Mouse (Mus musculus): ENCODE data around the gene Efna3. TPM values are rescaled to one million over a fixed set of nuclear protein-coding genes. Genes with fewer than 3 reads are reported as not detected.

Efna3 gene
- polyA plus RNA-seq, 1 experiment from 2014 or later, result 29.2 TPM

GRCm38 (mm10) chr3:89337062-89337720, 14.4 kb upstream of the Efna3 start:
- ATAC-seq (ENCODE audit: low FRiP score, low TSS enrichment), result peak; percentile 2; the same call in 1 of the 2 replicates
- H3K36me3 ChIP-seq (ENCODE audit: control insufficient read depth, insufficient read depth, low read length), result peaks cover 2% of the 10 kb centered on the region; the same call in 1 of the 2 replicates
- H3K27me3 ChIP-seq (ENCODE audit: control insufficient read depth, insufficient read depth, low read length), result no peaks in the 10 kb centered on the region
- under 1% methylated on average over 20 of the region's 21 CpGs for WGBS
- DNase-seq (ENCODE audit: low spot score), result no peak
- no peaks in the 10 kb centered on the region for H3K9me3 ChIP-seq (ENCODE audit: control insufficient read depth, low read length)
- peaks cover 5% of the 10 kb centered on the region for H3K4me1 ChIP-seq (replicated peaks; ENCODE audit: control insufficient read depth, insufficient read depth)
- peak overlapping the region; percentile 85 for H3K9ac ChIP-seq (ENCODE audit: low read length)
- no peak for TF ChIP-seq EP300 (optimal IDR thresholded peaks at IDR 0.05)
- no peak for TF ChIP-seq CTCF (IDR thresholded peaks at IDR 0.05; ENCODE audit: low read depth)
- peak overlapping the region; percentile 89 for H3K27ac ChIP-seq (replicated peaks)
- peak overlapping the region; percentile 78 for H3K4me3 ChIP-seq (ENCODE audit: low read depth, low read length)
- peak overlapping the region; percentile 91 for H3K4me2 ChIP-seq (replicated peaks; ENCODE audit: low read depth)

GRCm38 (mm10) chr3:89336529-89336928, 13.8 kb upstream of the Efna3 start:
- Histone ChIP-seq H3K27me3 (ENCODE audit: control insufficient read depth, insufficient read depth, low read length) (no peaks in the 10 kb centered on the region), H3K4me2 (replicated peaks; ENCODE audit: low read depth) (peak overlapping the region; percentile 91; the same call in 1 of the 2 replicates), H3K27ac (replicated peaks) (no peak overlapping the region), H3K36me3 (ENCODE audit: control insufficient read depth, insufficient read depth, low read length) (peaks cover 2% of the 10 kb centered on the region; the same call in 1 of the 2 replicates), H3K4me1 (replicated peaks; ENCODE audit: control insufficient read depth, insufficient read depth) (peaks cover 5% of the 10 kb centered on the region), H3K9me3 (ENCODE audit: control insufficient read depth, low read length) (no peaks in the 10 kb centered on the region), H3K9ac (ENCODE audit: low read length) (no peak overlapping the region), H3K4me3 (ENCODE audit: low read depth, low read length) (peak overlapping the region; percentile 78; the same call in 1 of the 2 replicates)
- no peak for DNase-seq (ENCODE audit: low spot score)
- no peak for ATAC-seq (ENCODE audit: low FRiP score, low TSS enrichment)
- TF ChIP-seq CTCF (IDR thresholded peaks at IDR 0.05; ENCODE audit: low read depth) (no peak), EP300 (optimal IDR thresholded peaks at IDR 0.05) (no peak)
- 22% methylated on average over 6 of the region's 6 CpGs for WGBS

GRCm38 (mm10) chr3:89333053-89333452, 10.3 kb upstream of the Efna3 start:
- H3K27me3 ChIP-seq (ENCODE audit: control insufficient read depth, insufficient read depth, low read length), result no peaks in the 10 kb centered on the region
- no peak overlapping the region for H3K4me3 ChIP-seq (ENCODE audit: low read depth, low read length)
- ATAC-seq (ENCODE audit: low FRiP score, low TSS enrichment) (no peak), DNase-seq (ENCODE audit: low spot score) (no peak)
- 0 out of 2 replicates have a peak, but pooled peaks cover 2% of the 10 kb centered on the region for H3K36me3 ChIP-seq (ENCODE audit: control insufficient read depth, insufficient read depth, low read length)
- TF ChIP-seq CTCF (IDR thresholded peaks at IDR 0.05; ENCODE audit: low read depth) (no peak), EP300 (optimal IDR thresholded peaks at IDR 0.05) (no peak)
- H3K4me2 ChIP-seq (replicated peaks; ENCODE audit: low read depth), result no peak overlapping the region
- H3K4me1 ChIP-seq (replicated peaks; ENCODE audit: control insufficient read depth, insufficient read depth), result 0 out of 2 replicates have a peak, but pooled peaks cover under 1% of the 10 kb centered on the region
- no peak overlapping the region for H3K9ac ChIP-seq (ENCODE audit: low read length)
- H3K9me3 ChIP-seq (ENCODE audit: control insufficient read depth, low read length), result no peaks in the 10 kb centered on the region
- H3K27ac ChIP-seq (replicated peaks), result no peak overlapping the region
- 60% methylated on average over 11 of the region's 11 CpGs for WGBS

- no peak overlapping the region for H3K4me3 ChIP-seq (ENCODE audit: low read depth, low read length)
- H3K27ac ChIP-seq (replicated peaks), result no peak overlapping the region; the same call in 1 of the 2 replicates
- ATAC-seq (ENCODE audit: low FRiP score, low TSS enrichment) (no peak), DNase-seq (ENCODE audit: low spot score) (no peak)
- H3K4me1 ChIP-seq (replicated peaks; ENCODE audit: control insufficient read depth, insufficient read depth), result no peaks in the 10 kb centered on the region
- TF ChIP-seq CTCF (IDR thresholded peaks at IDR 0.05; ENCODE audit: low read depth) (no peak), EP300 (optimal IDR thresholded peaks at IDR 0.05) (no peak)
- no peak overlapping the region for H3K9ac ChIP-seq (ENCODE audit: low read length)
- WGBS, result 49% methylated on average over 12 of the region's 12 CpGs
- no peak overlapping the region for H3K4me2 ChIP-seq (replicated peaks; ENCODE audit: low read depth)
- H3K27me3 ChIP-seq (ENCODE audit: control insufficient read depth, insufficient read depth, low read length), result no peaks in the 10 kb centered on the region
- H3K36me3 ChIP-seq (ENCODE audit: control insufficient read depth, insufficient read depth, low read length), result 0 out of 2 replicates have a peak, but pooled peaks cover 2% of the 10 kb centered on the region
- H3K9me3 ChIP-seq (ENCODE audit: control insufficient read depth, low read length), result no peaks in the 10 kb centered on the region
Measured at GRCm38 (mm10) chr3:89332476-89332875, 9.7 kb upstream of the Efna3 start.

GRCm38 (mm10) chr3:89332013-89332412, 9.2 kb upstream of the Efna3 start:
- peak overlapping the region; percentile 18; the same call in 1 of the 2 replicates for H3K27ac ChIP-seq (replicated peaks)
- H3K4me1 ChIP-seq (replicated peaks; ENCODE audit: control insufficient read depth, insufficient read depth), result no peaks in the 10 kb centered on the region
- H3K4me2 ChIP-seq (replicated peaks; ENCODE audit: low read depth), result no peak overlapping the region
- H3K27me3 ChIP-seq (ENCODE audit: control insufficient read depth, insufficient read depth, low read length), result no peaks in the 10 kb centered on the region
- WGBS, result 55% methylated on average over 10 of the region's 10 CpGs
- H3K9me3 ChIP-seq (ENCODE audit: control insufficient read depth, low read length), result no peaks in the 10 kb centered on the region
- H3K4me3 ChIP-seq (ENCODE audit: low read depth, low read length), result no peak overlapping the region
- TF ChIP-seq EP300 (optimal IDR thresholded peaks at IDR 0.05), result no peak
- TF ChIP-seq CTCF (IDR thresholded peaks at IDR 0.05; ENCODE audit: low read depth), result no peak
- 0 out of 2 replicates have a peak, but pooled peaks cover 2% of the 10 kb centered on the region for H3K36me3 ChIP-seq (ENCODE audit: control insufficient read depth, insufficient read depth, low read length)
- ATAC-seq (ENCODE audit: low FRiP score, low TSS enrichment), result no peak
- DNase-seq (ENCODE audit: low spot score), result no peak
- H3K9ac ChIP-seq (ENCODE audit: low read length), result no peak overlapping the region

GRCm38 (mm10) chr3:89331561-89331960, 8.8 kb upstream of the Efna3 start:
- no peaks in the 10 kb centered on the region for H3K9me3 ChIP-seq (ENCODE audit: control insufficient read depth, low read length)
- no peaks in the 10 kb centered on the region for H3K27me3 ChIP-seq (ENCODE audit: control insufficient read depth, insufficient read depth, low read length)
- no peak for TF ChIP-seq CTCF (IDR thresholded peaks at IDR 0.05; ENCODE audit: low read depth)
- no peak for TF ChIP-seq EP300 (optimal IDR thresholded peaks at IDR 0.05)
- H3K4me2 ChIP-seq (replicated peaks; ENCODE audit: low read depth), result no peak overlapping the region
- ATAC-seq (ENCODE audit: low FRiP score, low TSS enrichment) (no peak), DNase-seq (ENCODE audit: low spot score) (no peak)
- 48% methylated on average over 13 of the region's 13 CpGs for WGBS
- H3K4me1 ChIP-seq (replicated peaks; ENCODE audit: control insufficient read depth, insufficient read depth), result no peaks in the 10 kb centered on the region
- 0 out of 2 replicates have a peak, but pooled peaks cover 2% of the 10 kb centered on the region for H3K36me3 ChIP-seq (ENCODE audit: control insufficient read depth, insufficient read depth, low read length)
- H3K4me3 ChIP-seq (ENCODE audit: low read depth, low read length), result no peak overlapping the region
- H3K9ac ChIP-seq (ENCODE audit: low read length), result no peak overlapping the region
- H3K27ac ChIP-seq (replicated peaks), result peak overlapping the region; percentile 18; the same call in 1 of the 2 replicates

Data from stomach, postnatal 0 days (tissue).